Mouse (Mus musculus) ES-Bruce4 (cell line): ENCODE results near the gene Pdzd2. TPM values are rescaled to one million over a fixed set of nuclear protein-coding genes. Genes with fewer than 3 reads are reported as not detected.
A peak's percentile ranks its signal among the peaks of the same experiment; 100 is the strongest.

Experiments used
- H3K27ac ChIP-seq: 2 replicates; pipeline ENCODE4 v1.5.1; 2012; ENCODE audit warnings: low read length, inconsistent platforms; ENCODE audit not compliant: insufficient read depth
- H3K27me3 ChIP-seq: 2 replicates; pipeline ENCODE4 v1.6.1; 2012; ENCODE audit warnings: mild to moderate bottlenecking, low read length, inconsistent platforms; ENCODE audit not compliant: control insufficient read depth, poor library complexity, insufficient read depth, severe bottlenecking
- H3K36me3 ChIP-seq: 2 replicates; pipeline ENCODE4 v1.6.1; 2012; ENCODE audit warnings: inconsistent platforms, mild to moderate bottlenecking, low read length, moderate library complexity; ENCODE audit not compliant: control insufficient read depth, poor library complexity, insufficient read depth, severe bottlenecking
- H3K4me1 ChIP-seq: one replicate; pipeline ENCODE4 v1.8.1; 2011; ENCODE audit warnings: low read length; ENCODE audit not compliant: control insufficient read depth, insufficient read depth
- H3K4me3 ChIP-seq: 2 replicates; pipeline ENCODE4 v1.5.1; 2011; ENCODE audit warnings: low read depth, mild to moderate bottlenecking, low read length
- H3K9ac ChIP-seq: 2 replicates; pipeline ENCODE4 v1.6.1; 2012; ENCODE audit warnings: low read depth, mild to moderate bottlenecking, inconsistent platforms; ENCODE audit not compliant: poor library complexity, severe bottlenecking
- H3K9me3 ChIP-seq: replicated peaks from 2 replicates; pipeline ENCODE4 v1.6.1; 2012; ENCODE audit warnings: mild to moderate bottlenecking, low read length, inconsistent platforms; ENCODE audit not compliant: control insufficient read depth, poor library complexity, insufficient read depth, severe bottlenecking
- CTCF ChIP-seq: IDR thresholded peaks from one replicate; pipeline ENCODE4 v1.8.1; 2011; ENCODE audit warnings: low read depth, low read length
- EP300 ChIP-seq: IDR thresholded peaks from 2 replicates; pipeline ENCODE4 v1.6.1; 2011; ENCODE audit warnings: low read depth, low read length; ENCODE audit not compliant: insufficient read depth
- POLR2A ChIP-seq: IDR thresholded peaks from one replicate; pipeline ENCODE4 v1.8.1; 2011; ENCODE audit warnings: low read length; ENCODE audit not compliant: insufficient read depth
- polyA plus RNA-seq: library from polyadenylated mRNA; stranded (reverse); fragments of >200 nt; gene quantifications from 2 replicates; pipeline ENCODE4 v1.2.4, GENCODE M21; 2011; ENCODE audit warnings: low read depth; ENCODE audit not compliant: missing spikeins, insufficient read depth, insufficient read length

Gene Pdzd2
- polyA plus RNA-seq, 1 experiment = 7.3 TPM

GRCm38 (mm10) chr15:12566637-12567440, 172.9 kb downstream of the Pdzd2 start:
- Histone ChIP-seq H3K27ac (no peak overlapping the region), H3K4me1 (no peaks in the 10 kb centered on the region), H3K4me3 (no peak overlapping the region), H3K9me3 (no peaks in the 10 kb centered on the region), H3K27me3 (no peaks in the 10 kb centered on the region), H3K9ac (no peak overlapping the region), H3K36me3 (no peaks in the 10 kb centered on the region)
- TF ChIP-seq EP300 (no peak), POLR2A (no peak)

DNA sequence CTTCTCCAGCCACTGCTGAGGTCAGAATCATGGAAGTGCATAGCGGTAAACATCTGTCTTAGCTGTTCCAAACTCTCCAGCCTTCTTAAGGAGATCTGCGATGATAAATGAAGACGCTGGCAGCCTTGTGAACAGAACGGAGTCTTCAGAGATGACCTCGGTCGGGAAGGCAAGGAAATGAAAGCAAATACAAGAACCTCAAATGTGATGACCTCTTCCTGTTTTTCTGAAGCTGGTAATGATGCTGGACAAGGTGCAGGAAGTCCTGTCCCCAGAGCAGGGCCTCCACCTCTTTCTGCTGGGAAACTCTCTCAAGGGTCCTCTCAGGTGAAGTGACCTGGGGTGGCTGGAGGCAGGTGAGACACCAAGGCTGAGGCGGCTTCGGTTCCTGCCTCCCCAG, 174.4 kb downstream of the Pdzd2 start:
- Histone ChIP-seq H3K9me3 (no peaks in the 10 kb centered on the region), H3K27me3 (no peaks in the 10 kb centered on the region), H3K27ac (no peak overlapping the region), H3K4me3 (no peak overlapping the region), H3K36me3 (no peaks in the 10 kb centered on the region), H3K4me1 (no peaks in the 10 kb centered on the region), H3K9ac (no peak overlapping the region)
- TF ChIP-seq POLR2A (no peak), CTCF (no peak), EP300 (no peak)

- no peak overlapping the region for H3K9ac ChIP-seq
- TF ChIP-seq POLR2A (no peak), EP300 (no peak), CTCF (no peak)
- no peaks in the 10 kb centered on the region for H3K9me3 ChIP-seq
- no peak overlapping the region for H3K27ac ChIP-seq
- H3K4me1 ChIP-seq = no peaks in the 10 kb centered on the region
- H3K36me3 ChIP-seq = no peaks in the 10 kb centered on the region
- no peak overlapping the region for H3K4me3 ChIP-seq
- H3K27me3 ChIP-seq = peaks cover 1% of the 10 kb centered on the region; the same call in 1 of the 2 replicates
Observed at GRCm38 (mm10) chr15:12560505-12560904, 179.2 kb downstream of the Pdzd2 start.

DNA sequence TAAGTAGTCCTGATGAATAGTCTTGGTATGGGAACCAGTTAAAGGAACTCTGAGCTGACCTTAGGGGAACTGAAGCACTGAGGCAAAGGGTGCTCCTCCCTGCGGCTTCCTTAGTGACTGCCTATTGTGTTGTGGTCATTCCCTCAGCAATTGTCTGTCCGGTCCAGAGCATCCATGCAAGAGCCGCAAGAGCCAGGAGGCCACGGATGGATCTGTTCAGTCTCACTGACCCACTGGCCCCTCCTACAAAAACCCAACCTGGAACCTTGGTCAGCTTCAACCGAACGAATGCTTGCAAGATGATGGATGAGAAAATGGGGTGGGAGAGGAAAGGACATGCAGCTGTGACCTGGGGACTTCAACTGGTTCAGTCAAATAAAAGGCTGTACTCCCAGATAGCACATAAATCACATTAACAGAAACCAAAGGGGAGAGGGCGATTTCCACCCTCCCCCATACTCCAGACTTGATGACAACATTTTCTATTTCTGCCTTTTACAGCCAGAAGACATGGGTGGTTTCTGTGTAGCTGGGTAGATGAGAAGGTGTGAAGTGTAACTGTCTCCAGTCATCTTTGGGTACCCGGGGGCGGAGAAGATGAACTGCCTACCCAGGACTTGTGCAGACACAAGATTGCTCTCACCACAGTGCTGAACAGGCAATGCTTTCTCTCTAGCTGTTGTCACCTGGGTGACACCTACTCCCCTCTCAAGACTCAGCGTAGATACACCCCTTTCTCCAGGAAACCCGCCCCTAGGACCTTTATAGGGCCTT, 181.9 kb downstream of the Pdzd2 start:
- H3K4me3 ChIP-seq = no peak overlapping the region
- H3K27ac ChIP-seq = no peak overlapping the region
- no peak overlapping the region for H3K9ac ChIP-seq

GRCm38 (mm10) chr15:12553211-12553610, 186.5 kb downstream of the Pdzd2 start:
- no peak for TF ChIP-seq EP300
- TF ChIP-seq POLR2A = no peak
- peaks cover 1% of the 10 kb centered on the region; the same call in 1 of the 2 replicates for H3K27me3 ChIP-seq
- no peaks in the 10 kb centered on the region for H3K4me1 ChIP-seq
- no peak overlapping the region for H3K27ac ChIP-seq
- no peaks in the 10 kb centered on the region for H3K9me3 ChIP-seq
- H3K36me3 ChIP-seq = no peaks in the 10 kb centered on the region
- H3K4me3 ChIP-seq = no peak overlapping the region
- H3K9ac ChIP-seq = no peak overlapping the region

More for the DNA sequence above, 181.9 kb downstream of the Pdzd2 start:
- H3K4me1 ChIP-seq = no peaks in the 10 kb centered on the region
- peaks cover 1% of the 10 kb centered on the region; the same call in 1 of the 2 replicates for H3K27me3 ChIP-seq
- TF ChIP-seq CTCF (no peak), POLR2A (no peak), EP300 (no peak)
- no peaks in the 10 kb centered on the region for H3K36me3 ChIP-seq
- H3K9me3 ChIP-seq = no peaks in the 10 kb centered on the region

DNA sequence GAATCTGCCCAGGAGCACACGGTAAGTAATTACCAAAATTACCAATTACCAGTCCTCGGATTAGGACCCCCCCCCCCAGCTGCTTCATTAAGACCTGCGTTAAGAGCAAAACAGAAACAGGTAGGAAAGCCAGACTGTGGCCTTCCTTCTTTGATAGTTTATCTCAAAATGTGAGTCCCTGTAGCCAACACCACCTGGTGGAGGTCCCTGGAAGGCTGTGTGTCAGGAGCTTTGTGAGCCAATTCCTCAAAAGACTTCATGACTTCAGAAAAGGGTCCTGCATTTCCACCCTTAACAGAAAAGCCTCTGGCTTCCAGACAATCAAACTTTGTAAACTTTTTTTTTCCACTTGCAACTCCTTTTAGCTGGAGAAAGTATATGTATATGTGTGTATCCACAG, 188.8 kb downstream of the Pdzd2 start:
- Histone ChIP-seq H3K4me3 (no peak overlapping the region), H3K27me3 (no peaks in the 10 kb centered on the region), H3K9ac (peak overlapping the region; percentile 37; the same call in 1 of the 2 replicates), H3K9me3 (no peaks in the 10 kb centered on the region), H3K27ac (peak overlapping the region; percentile 74), H3K36me3 (no peaks in the 10 kb centered on the region), H3K4me1 (peaks cover 2% of the 10 kb centered on the region)
- TF ChIP-seq CTCF (peak; percentile 6), POLR2A (no peak)
